In genomic region chr6:112758541-112758940, GRCm38 (mm10) we compare ENCODE assay signal across 12 mouse cellular contexts.
DNase-seq lines count a peak whose midpoint lies in the region; ATAC-seq lines count a peak whose summit lies in the region.
"Had no signal": no experiment of that assay in that cellular context is flagged by ENCODE, and none has a peak within 500 bp of the region (broad histone marks: within the 10 kb centered on the region; RNA-seq: fewer than 3 reads in every experiment).

No protein-coding gene starts in this region.

- DNase-seq in gastrocnemius, postnatal 14 days, result peak; percentile 29
- DNase-seq in gastrocnemius, postnatal 36 days, result no peak
- DNase-seq in midbrain, embryonic 10.5 days (ENCODE audit: low spot score), result no peak
- peak; percentile 35 for DNase-seq in forelimb bud, embryonic 11.5 days (ENCODE audit: low read depth, low spot score)
- DNase-seq in mesoderm, embryonic 11.5 days (ENCODE audit: low read depth, low spot score), result peak; percentile 59
- DNase-seq in frontal cortex, adult 2 months (ENCODE audit: extremely low spot score in 1 of 2, low spot score in 1 of 2), result no peak
- DNase-seq: cerebellum, postnatal 25 days; lung, postnatal 36 days had no signal

- H3K4me3 ChIP-seq in midbrain, embryonic 13.5 days (replicated peaks), result no peak overlapping the region
- H3K4me3 ChIP-seq in midbrain, embryonic 10.5 days, result no peak overlapping the region
- H3K4me3 ChIP-seq: myocyte; stomach, embryonic 15.5 days had no signal

- WGBS in midbrain, embryonic 13.5 days, result 52% methylated on average over 4 of the region's 4 CpGs
- 41% methylated on average over 4 of the region's 4 CpGs for WGBS in midbrain, embryonic 10.5 days

- ATAC-seq in midbrain, embryonic 13.5 days, result no peak
- no peak for ATAC-seq in inflammation-experienced regulatory T-cells, adult 6 months

- 0 out of 2 replicates have a peak, but pooled peaks cover 7% of the 10 kb centered on the region for H3K4me1 ChIP-seq in midbrain, embryonic 13.5 days (replicated peaks)
- H3K4me1 ChIP-seq in midbrain, embryonic 10.5 days, result peaks cover 22% of the 10 kb centered on the region
- H3K4me1 ChIP-seq: stomach, embryonic 15.5 days had no signal

- H3K4me2 ChIP-seq in midbrain, embryonic 13.5 days (replicated peaks), result no peak overlapping the region
- H3K4me2 ChIP-seq: stomach, embryonic 15.5 days had no signal

- H3K27ac ChIP-seq in midbrain, embryonic 13.5 days, result peak overlapping the region; percentile 22; the same call in 1 of the 2 replicates
- no peak overlapping the region for H3K27ac ChIP-seq in midbrain, embryonic 10.5 days (replicated peaks)
- H3K27ac ChIP-seq: stomach, embryonic 15.5 days had no signal

- no peaks in the 10 kb centered on the region for H3K9me3 ChIP-seq in midbrain, embryonic 13.5 days
- no peaks in the 10 kb centered on the region for H3K9me3 ChIP-seq in midbrain, embryonic 10.5 days (replicated peaks)
- H3K9me3 ChIP-seq: stomach, embryonic 15.5 days had no signal

- no peak overlapping the region for H3K9ac ChIP-seq in midbrain, embryonic 13.5 days (replicated peaks)
- H3K9ac ChIP-seq: stomach, embryonic 15.5 days had no signal

- intact Hi-C loops in gastrocnemius, postnatal 14 days (cut with DNase I; ENCODE audit: low total_unique reads), result no loop called here
- intact Hi-C loops in gastrocnemius, postnatal 36 days (cut with DNase I), result no loop called here

- peaks cover 81% of the 10 kb centered on the region for H3K36me3 ChIP-seq in midbrain, embryonic 13.5 days
- peaks cover 91% of the 10 kb centered on the region for H3K36me3 ChIP-seq in midbrain, embryonic 10.5 days

- H3K27me3 ChIP-seq in midbrain, embryonic 13.5 days, result no peaks in the 10 kb centered on the region
- no peaks in the 10 kb centered on the region for H3K27me3 ChIP-seq in midbrain, embryonic 10.5 days (ENCODE audit: low read depth, poor library complexity, severe bottlenecking)
- H3K27me3 ChIP-seq: stomach, embryonic 15.5 days had no signal

Comparison
In these comparisons a context has a peak if more than half of its experiments do, and no peak if none do; other contexts are left out.
1. DNase-seq: peak in gastrocnemius, postnatal 14 days (single experiment), forelimb bud, embryonic 11.5 days (single experiment) and mesoderm, embryonic 11.5 days (single experiment); none in gastrocnemius, postnatal 36 days (0 of 2), midbrain, embryonic 10.5 days (single experiment) and frontal cortex, adult 2 months (0 of 2).